Mouse (Mus musculus) thymus, adult 2 months (tissue): ENCODE data around the gene Klhl10. TPM values are rescaled to one million over a fixed set of nuclear protein-coding genes. Genes with fewer than 3 reads are reported as not detected.

ENCODE experiments used
- DNase-seq: peaks from one replicate; pipeline ENCODE4 v3.0.0; 2021
- H3K27ac ChIP-seq: fragments of 200-500 bp; 2 replicates; pipeline ENCODE4 v1.5.1; 2012; ENCODE audit warnings: low read length, control low read depth; ENCODE audit not compliant: control insufficient read depth, insufficient read depth
- H3K27me3 ChIP-seq: fragments of 200-500 bp; 2 replicates; pipeline ENCODE4 v1.6.1; 2012; ENCODE audit warnings: mild to moderate bottlenecking, low read length, moderate library complexity, mixed read lengths; ENCODE audit not compliant: control insufficient read depth, insufficient read depth
- H3K36me3 ChIP-seq: fragments of 200-500 bp; 2 replicates; pipeline ENCODE4 v1.6.1; 2012; ENCODE audit warnings: mild to moderate bottlenecking, low read length, moderate library complexity; ENCODE audit not compliant: control insufficient read depth, insufficient read depth
- H3K4me1 ChIP-seq: fragments of 200-500 bp; replicated peaks from 2 replicates; pipeline ENCODE4 v1.6.1; 2012; ENCODE audit warnings: low read length; ENCODE audit not compliant: control insufficient read depth, insufficient read depth
- H3K4me3 ChIP-seq: fragments of 200-500 bp; 2 replicates; pipeline ENCODE4 v1.5.1; 2012; ENCODE audit warnings: mild to moderate bottlenecking, low read length, control low read depth, moderate library complexity; ENCODE audit not compliant: control insufficient read depth, insufficient read depth
- CTCF ChIP-seq: fragments of 200-500 bp; IDR thresholded peaks from 2 replicates; pipeline ENCODE4 v1.5.1; 2012; ENCODE audit warnings: mild to moderate bottlenecking, control low read depth, low read length, moderate library complexity, borderline replicate concordance; ENCODE audit not compliant: control insufficient read depth, poor library complexity, insufficient read depth; ENCODE audit errors: extremely low read depth
- POLR2A ChIP-seq: fragments of 200-500 bp; IDR thresholded peaks from 2 replicates; pipeline ENCODE4 v1.6.1; 2012; ENCODE audit warnings: mild to moderate bottlenecking, low read length, control low read depth, moderate library complexity; ENCODE audit not compliant: control insufficient read depth, poor library complexity, insufficient read depth; ENCODE audit errors: extremely low read depth
- WGBS: fragments of 180-500 bp; shearing (Covaris S2); methylation state at CpG from one replicate; pipeline ENCODE4 v1.1.7; 2018; 5-methylcytosine and 5-hydroxymethylcytosine counted together
- polyA plus RNA-seq: library from polyadenylated mRNA; depleted of rRNA; stranded (reverse); fragments of >200 nt; gene quantifications from 2 replicates; pipeline ENCODE4 v1.2.3, GENCODE M21; 2012

Klhl10 gene
- polyA plus RNA-seq, 1 experiment = 0.58 TPM

GRCm38 (mm10) chr11:100408076-100408834 is 33.5 kb upstream of the Klhl10 start:
- Histone ChIP-seq H3K27me3 (no peaks in the 10 kb centered on the region), H3K4me1 (peaks cover 67% of the 10 kb centered on the region), H3K27ac (peak overlapping the region; percentile 96), H3K36me3 (no peaks in the 10 kb centered on the region), H3K4me3 (no peak overlapping the region)
- DNase-seq = peak; percentile 78
- WGBS = 34% methylated on average over 10 of the region's 10 CpGs
- TF ChIP-seq CTCF (peak; percentile 63; the same call in 1 of the 2 replicates), POLR2A (peak; percentile 43; the same call in 1 of the 2 replicates)

- H3K4me3 ChIP-seq = no peak overlapping the region
- no peak for TF ChIP-seq CTCF
- TF ChIP-seq POLR2A = no peak
- DNase-seq = peak; percentile 40
- H3K27me3 ChIP-seq = no peaks in the 10 kb centered on the region
- peak overlapping the region; percentile 96 for H3K27ac ChIP-seq
- WGBS = 77% methylated on average over 12 of the region's 12 CpGs
- peaks cover 74% of the 10 kb centered on the region for H3K4me1 ChIP-seq
- H3K36me3 ChIP-seq = no peaks in the 10 kb centered on the region
These were observed 32.8 kb upstream of the Klhl10 start for GRCm38 (mm10) chr11:100408835-100409462.

DNA sequence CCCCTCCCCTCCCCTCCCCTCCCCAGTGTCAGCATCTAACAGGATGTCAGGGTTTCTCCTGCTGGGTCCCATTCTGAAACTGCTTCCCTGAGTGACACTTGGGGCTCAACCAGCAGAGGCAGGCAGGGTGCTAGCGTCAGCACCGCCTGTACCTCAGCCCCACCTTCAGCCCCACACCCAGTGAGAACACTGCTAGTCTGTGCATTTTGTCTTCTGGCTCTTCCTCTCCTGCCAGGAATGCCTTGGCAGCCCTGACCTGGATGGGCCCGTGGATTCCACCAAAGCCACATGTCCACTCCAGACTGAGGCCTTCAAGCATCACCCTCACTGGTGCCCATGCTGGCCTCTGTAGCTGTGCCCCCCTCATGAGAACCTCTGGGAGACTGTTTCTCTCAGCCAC is 32.0 kb upstream of the Klhl10 start:
- Histone ChIP-seq H3K27ac (peak overlapping the region; percentile 96), H3K27me3 (no peaks in the 10 kb centered on the region), H3K4me1 (peaks cover 77% of the 10 kb centered on the region), H3K4me3 (no peak overlapping the region), H3K36me3 (no peaks in the 10 kb centered on the region)
- WGBS = 60% methylated on average over 3 of the region's 3 CpGs
- peak; percentile 47 for DNase-seq
- TF ChIP-seq CTCF (no peak), POLR2A (no peak)

DNA sequence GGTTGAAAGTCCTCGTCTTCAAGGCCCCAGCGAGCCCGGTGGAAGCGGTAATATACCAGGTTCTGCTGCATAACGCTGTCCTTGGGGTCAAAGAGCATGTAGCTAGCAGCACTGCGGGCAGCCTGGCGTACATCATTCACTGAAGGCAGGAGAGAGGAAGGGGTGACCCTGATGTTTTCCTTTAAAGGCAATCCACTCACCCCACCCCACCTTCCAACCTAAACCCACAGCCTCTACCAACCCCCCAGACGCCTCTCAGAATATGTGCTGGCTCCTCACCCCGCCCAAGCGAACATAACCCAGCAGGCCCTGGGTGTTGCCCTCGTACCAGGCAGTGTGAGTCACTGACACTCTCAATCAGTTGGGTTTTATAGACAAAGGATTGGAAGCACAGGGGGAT is 30.0 kb upstream of the Klhl10 start:
- peak overlapping the region; percentile 17; the same call in 1 of the 2 replicates for H3K27ac ChIP-seq
- peak; percentile 33 for DNase-seq
- H3K4me1 ChIP-seq = peaks cover 80% of the 10 kb centered on the region
- no peak overlapping the region for H3K4me3 ChIP-seq
- no peak for TF ChIP-seq CTCF
- TF ChIP-seq POLR2A = no peak
- whole genome bisulfite sequencing = 24% methylated on average over 11 of the region's 11 CpGs
- no peaks in the 10 kb centered on the region for H3K36me3 ChIP-seq
- H3K27me3 ChIP-seq = no peaks in the 10 kb centered on the region; the same call in 1 of the 2 replicates

DNA sequence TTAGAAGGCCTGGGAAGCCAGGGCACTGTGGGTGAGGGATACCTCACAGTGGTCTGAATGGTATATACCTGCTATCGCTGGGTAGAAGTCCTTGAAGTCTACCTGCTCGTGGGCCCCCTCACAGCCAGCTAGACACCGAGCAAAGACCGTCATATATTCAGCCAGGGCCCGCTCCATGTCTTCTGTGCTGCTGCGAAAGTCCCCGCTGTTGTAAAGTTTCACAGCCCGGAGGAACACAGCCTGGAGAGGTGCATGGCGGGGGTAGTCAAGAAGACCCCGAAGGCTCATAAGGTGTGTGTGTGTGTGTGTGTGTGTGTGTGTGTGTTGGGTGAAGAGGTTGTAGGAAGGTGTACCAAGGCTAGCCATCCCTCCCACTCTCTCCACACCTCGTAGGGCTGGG is 28.2 kb upstream of the Klhl10 start:
- TF ChIP-seq CTCF = no peak
- TF ChIP-seq POLR2A = no peak
- Histone ChIP-seq H3K27ac (peak overlapping the region; percentile 35; the same call in 1 of the 2 replicates), H3K4me1 (peaks cover 64% of the 10 kb centered on the region), H3K36me3 (no peaks in the 10 kb centered on the region), H3K27me3 (no peaks in the 10 kb centered on the region; the same call in 1 of the 2 replicates), H3K4me3 (peak overlapping the region; percentile 53)
- WGBS = 91% methylated on average over 11 of the region's 11 CpGs
- DNase-seq = no peak

DNA sequence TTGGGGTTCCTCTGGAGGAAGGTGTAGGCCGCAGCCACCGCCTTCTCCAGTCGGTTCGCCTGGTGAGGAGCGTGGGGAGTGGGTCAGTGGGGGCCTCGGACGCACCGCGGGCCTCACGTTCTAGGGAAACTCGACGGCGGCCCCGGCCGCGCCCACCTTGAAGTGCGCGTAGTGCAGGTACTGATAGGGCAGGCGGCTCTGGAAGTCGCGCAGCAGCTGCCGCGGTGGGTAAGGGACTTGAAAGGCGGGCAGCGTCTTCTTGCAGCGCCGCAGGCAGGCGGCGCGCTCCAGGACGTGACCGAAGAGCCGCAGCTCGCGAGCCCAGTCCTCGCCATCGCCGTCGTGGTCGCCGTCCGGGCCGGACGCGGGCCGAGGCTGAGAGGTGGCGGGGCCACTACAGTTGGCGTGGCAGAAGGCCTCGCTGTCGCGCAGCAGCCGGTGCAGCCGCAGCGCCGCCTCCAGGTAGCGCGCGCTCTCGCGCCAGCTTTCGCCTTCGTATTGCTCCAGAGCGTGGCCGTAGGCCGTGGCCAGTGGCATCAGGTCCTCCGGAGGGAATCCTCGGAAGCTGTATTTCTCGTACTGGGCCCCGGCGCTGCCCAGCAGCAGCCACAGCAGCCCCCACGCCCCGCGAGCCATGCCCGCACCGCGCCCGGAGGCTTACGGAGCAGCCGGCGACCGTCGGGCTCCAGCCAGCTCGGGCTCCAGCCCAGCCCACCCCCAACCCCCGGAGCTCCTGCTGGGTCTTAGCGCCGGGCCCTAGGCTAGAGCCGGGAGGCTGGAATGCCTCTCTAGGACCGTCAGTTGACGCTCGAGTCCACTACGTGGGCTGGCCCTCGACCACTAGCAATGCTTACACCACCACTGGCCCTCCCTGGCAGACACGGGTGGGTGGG is 27.4 kb upstream of the Klhl10 start, which contains the start of gene P3h4:
P3h4 (minus strand) TSS at position 816 of the 893 bp plus-strand sequence.
- no peaks in the 10 kb centered on the region; the same call in 1 of the 2 replicates for H3K27me3 ChIP-seq
- no peaks in the 10 kb centered on the region for H3K36me3 ChIP-seq
- DNase-seq = peak; percentile 74
- peak within 1 kb of the TSS; percentile 53 for H3K4me3 ChIP-seq
- no peak within 1 kb of the TSS for H3K27ac ChIP-seq
- H3K4me1 ChIP-seq = peaks cover 57% of the 10 kb centered on the region
- WGBS = 9% methylated on average over 93 of the region's 93 CpGs
- TF ChIP-seq POLR2A (no peak), CTCF (peak; percentile 73; the same call in 1 of the 2 replicates)
